Mouse (Mus musculus) liver, adult 2 months (tissue): ENCODE results near the gene Xpr1. TPM values are rescaled to one million over a fixed set of nuclear protein-coding genes. Genes with fewer than 3 reads are reported as not detected.

Experiments used
- DNase-seq: peaks from one replicate; pipeline ENCODE4 v3.0.0-alpha.2; 2011; ENCODE audit warnings: low read depth, low spot score; ENCODE audit errors: extremely low read depth
- H3K27ac ChIP-seq: fragments of 200-500 bp; replicated peaks from 2 replicates; pipeline ENCODE4 v1.5.1; 2012; ENCODE audit warnings: low read depth, mild to moderate bottlenecking, control low read depth, inconsistent platforms, low read length; ENCODE audit not compliant: insufficient read depth
- H3K27me3 ChIP-seq: fragments of 200-500 bp; 2 replicates; pipeline ENCODE4 v1.6.1; 2012; ENCODE audit warnings: mild to moderate bottlenecking, moderate library complexity, low read length, inconsistent platforms; ENCODE audit not compliant: control insufficient read depth, insufficient read depth
- H3K36me3 ChIP-seq: fragments of 200-500 bp; 2 replicates; pipeline ENCODE4 v1.6.1; 2012; ENCODE audit warnings: low read length, inconsistent platforms; ENCODE audit not compliant: control insufficient read depth, insufficient read depth
- H3K4me1 ChIP-seq: fragments of 200-500 bp; 2 replicates; pipeline ENCODE4 v1.6.1; 2011; ENCODE audit warnings: low read length; ENCODE audit not compliant: control insufficient read depth, insufficient read depth
- H3K4me3 ChIP-seq: fragments of 200-500 bp; 2 replicates; pipeline ENCODE4 v1.5.1; 2011; ENCODE audit warnings: low read depth, mild to moderate bottlenecking, control low read depth, low read length, moderate library complexity; ENCODE audit not compliant: insufficient read depth
- H3K79me2 ChIP-seq: fragments of 200-500 bp; 2 replicates; pipeline ENCODE4 v1.6.1; 2012; ENCODE audit warnings: inconsistent platforms, mild to moderate bottlenecking, low read length, moderate library complexity; ENCODE audit not compliant: control insufficient read depth, insufficient read depth
- H3K9ac ChIP-seq: fragments of 200-500 bp; 2 replicates; pipeline ENCODE4 v1.6.1; 2012; ENCODE audit warnings: low read depth, mild to moderate bottlenecking, control low read depth, inconsistent platforms, low read length
- CTCF ChIP-seq: fragments of 200-500 bp; IDR thresholded peaks from 2 replicates; pipeline ENCODE4 v1.5.1; 2011; ENCODE audit warnings: low read depth, low read length, control low read depth
- POLR2A ChIP-seq: fragments of 200-500 bp; IDR thresholded peaks from 2 replicates; pipeline ENCODE4 v1.6.1; 2011; ENCODE audit warnings: low read length, control low read depth; ENCODE audit not compliant: insufficient read depth; ENCODE audit errors: extremely low read depth
- WGBS: fragments of 180-500 bp; shearing (Covaris S2); methylation state at CpG from one replicate; pipeline ENCODE4 v1.1.7; 2018; 5-methylcytosine and 5-hydroxymethylcytosine counted together
- polyA plus RNA-seq: library from polyadenylated mRNA; depleted of rRNA; stranded (reverse); fragments of >200 nt; gene quantifications from 2 replicates; pipeline ENCODE4 v1.2.3, GENCODE M21; 2012
- total RNA-seq: library from RNA; depleted of rRNA; stranded (reverse); fragments of >200 nt; gene quantifications from 2 replicates; pipeline ENCODE4 v1.2.3, GENCODE M21; 2014

The Xpr1 gene
- total and polyA plus RNA-seq, 2 experiments: 5.4 to 17.1 TPM

DNA sequence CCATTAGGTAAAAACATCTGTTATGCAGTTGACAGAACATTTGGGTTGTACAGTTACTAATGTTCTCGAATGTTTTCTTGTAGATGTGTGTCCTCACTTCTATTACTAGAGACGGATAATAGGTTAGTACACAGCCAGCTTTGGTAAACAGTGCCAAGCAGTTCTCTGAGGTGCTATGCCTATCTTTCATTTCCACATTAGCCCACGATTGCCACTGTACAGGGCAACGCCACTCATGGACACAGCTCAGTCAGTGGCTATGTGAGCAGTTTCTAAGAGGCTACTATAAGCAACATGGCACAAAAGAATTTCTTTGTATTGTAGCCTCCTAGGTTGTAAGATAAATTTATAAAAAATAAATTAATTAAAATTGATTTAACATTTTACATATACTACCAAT is 97.7 kb downstream of the Xpr1 start:
- Histone ChIP-seq H3K4me1 (peaks cover 3% of the 10 kb centered on the region; the same call in 1 of the 2 replicates), H3K27ac (no peak overlapping the region), H3K4me3 (no peak overlapping the region), H3K79me2 (no peaks in the 10 kb centered on the region), H3K9ac (no peak overlapping the region), H3K36me3 (peaks cover 3% of the 10 kb centered on the region; the same call in 1 of the 2 replicates), H3K27me3 (no peaks in the 10 kb centered on the region)
- no peak for DNase-seq
- 92% methylated on average over 4 of the region's 4 CpGs for WGBS
- TF ChIP-seq CTCF: no peak
- TF ChIP-seq POLR2A: no peak

DNA sequence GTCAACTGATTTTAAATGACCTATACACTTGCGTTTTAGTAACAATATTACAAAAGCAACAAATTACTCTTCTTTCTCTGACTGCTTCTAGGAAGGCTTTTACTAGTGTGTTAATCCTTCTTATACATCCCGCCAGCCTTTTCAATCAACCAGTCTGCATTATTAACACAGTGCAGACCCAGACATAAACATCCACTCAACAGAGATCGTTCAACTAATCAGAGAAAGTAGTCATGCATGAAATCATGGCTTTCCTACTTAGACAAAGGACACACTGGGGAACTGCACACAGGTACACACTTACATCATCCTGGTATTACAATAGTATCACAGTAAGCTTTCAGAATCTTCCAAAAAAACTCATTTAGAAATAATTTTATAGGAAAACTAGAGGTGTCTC is 105.5 kb downstream of the Xpr1 start:
- H3K27me3 ChIP-seq: no peaks in the 10 kb centered on the region
- H3K79me2 ChIP-seq: no peaks in the 10 kb centered on the region
- H3K4me3 ChIP-seq: no peak overlapping the region
- no peak for DNase-seq
- peaks cover 26% of the 10 kb centered on the region for H3K36me3 ChIP-seq
- no peak overlapping the region for H3K9ac ChIP-seq
- WGBS: 93% methylated on average over 3 of the region's 3 CpGs
- no peaks in the 10 kb centered on the region for H3K4me1 ChIP-seq
- no peak overlapping the region for H3K27ac ChIP-seq
- TF ChIP-seq POLR2A (no peak), CTCF (no peak)

DNA sequence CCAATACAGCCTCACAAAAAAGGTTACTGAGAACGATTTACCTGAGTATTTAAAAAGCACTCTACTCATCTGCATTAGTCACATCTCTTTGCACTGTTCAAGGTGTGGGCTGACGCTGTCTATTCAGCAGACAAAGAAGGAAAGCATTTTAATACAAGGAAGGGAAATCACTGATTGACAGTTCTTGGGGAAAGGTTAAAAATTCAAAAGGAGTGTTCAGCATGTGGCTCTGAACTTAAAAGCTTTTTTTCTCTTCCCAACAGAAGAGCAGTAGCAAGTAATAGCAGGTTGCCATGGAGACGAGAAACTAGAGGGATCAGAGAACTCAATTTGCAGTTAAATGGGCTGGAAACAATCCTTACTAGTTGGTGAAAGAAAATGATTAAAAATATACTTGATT is 110.3 kb downstream of the Xpr1 start:
- no peak for TF ChIP-seq CTCF
- no peak for TF ChIP-seq POLR2A

DNA sequence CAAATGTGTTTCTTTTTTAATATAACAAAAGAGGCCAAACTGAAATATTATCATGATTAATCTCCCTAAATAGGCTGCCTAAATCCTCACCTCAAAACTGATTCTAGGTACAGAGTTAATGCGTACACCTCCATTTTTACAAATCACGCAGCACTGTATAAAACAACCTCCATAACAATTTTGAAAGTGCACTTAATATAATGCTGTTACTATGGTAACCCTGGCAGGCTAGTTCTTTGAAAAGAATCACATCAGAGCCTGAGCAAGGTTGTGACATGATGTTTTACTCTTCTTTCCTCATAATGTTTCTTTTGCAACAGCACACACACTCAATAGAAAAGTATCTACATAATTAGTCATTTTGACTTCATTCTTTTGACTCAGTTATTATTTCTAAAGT is 113.8 kb downstream of the Xpr1 start:
- no peaks in the 10 kb centered on the region for H3K79me2 ChIP-seq
- peaks cover 22% of the 10 kb centered on the region for H3K36me3 ChIP-seq
- DNase-seq: no peak
- H3K27ac ChIP-seq: no peak overlapping the region
- no peaks in the 10 kb centered on the region for H3K4me1 ChIP-seq
- WGBS: 97% methylated on average over 2 of the region's 2 CpGs
- H3K4me3 ChIP-seq: no peak overlapping the region
- TF ChIP-seq CTCF (no peak), POLR2A (no peak)
- no peaks in the 10 kb centered on the region for H3K27me3 ChIP-seq
- no peak overlapping the region for H3K9ac ChIP-seq

More for the DNA sequence above, 110.3 kb downstream of the Xpr1 start:
- DNase-seq: no peak
- 91% methylated on average over 3 of the region's 3 CpGs for WGBS
- Histone ChIP-seq H3K27me3 (no peaks in the 10 kb centered on the region), H3K4me3 (no peak overlapping the region), H3K27ac (no peak overlapping the region), H3K36me3 (peaks cover 26% of the 10 kb centered on the region), H3K9ac (no peak overlapping the region), H3K79me2 (no peaks in the 10 kb centered on the region), H3K4me1 (no peaks in the 10 kb centered on the region)

DNA sequence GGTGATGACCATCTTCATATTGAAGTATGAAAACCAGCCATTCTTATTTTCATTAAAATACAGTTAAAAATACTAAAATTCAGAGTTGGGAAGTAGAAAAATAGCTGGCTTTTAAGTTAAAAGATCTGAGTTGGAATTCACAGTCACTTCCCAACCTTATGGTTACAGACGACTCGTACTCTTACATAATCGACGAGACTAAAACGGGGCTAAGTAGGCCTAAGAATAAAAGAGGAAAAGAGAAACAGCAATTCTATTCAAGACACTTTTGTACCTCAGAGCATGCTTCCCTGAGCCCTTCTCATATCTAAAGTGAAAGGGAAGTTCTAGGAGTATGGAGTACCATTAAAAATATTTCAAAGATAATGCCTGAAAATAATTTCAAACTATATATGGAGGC is 119.6 kb downstream of the Xpr1 start:
- H3K79me2 ChIP-seq: no peaks in the 10 kb centered on the region
- H3K4me3 ChIP-seq: no peak overlapping the region
- no peaks in the 10 kb centered on the region for H3K27me3 ChIP-seq
- TF ChIP-seq POLR2A: no peak
- no peak overlapping the region for H3K27ac ChIP-seq
- no peak overlapping the region for H3K9ac ChIP-seq
- H3K4me1 ChIP-seq: no peaks in the 10 kb centered on the region
- H3K36me3 ChIP-seq: peaks cover 1% of the 10 kb centered on the region; the same call in 1 of the 2 replicates
- WGBS: 82% methylated on average over 5 of the region's 5 CpGs
- no peak for DNase-seq

DNA sequence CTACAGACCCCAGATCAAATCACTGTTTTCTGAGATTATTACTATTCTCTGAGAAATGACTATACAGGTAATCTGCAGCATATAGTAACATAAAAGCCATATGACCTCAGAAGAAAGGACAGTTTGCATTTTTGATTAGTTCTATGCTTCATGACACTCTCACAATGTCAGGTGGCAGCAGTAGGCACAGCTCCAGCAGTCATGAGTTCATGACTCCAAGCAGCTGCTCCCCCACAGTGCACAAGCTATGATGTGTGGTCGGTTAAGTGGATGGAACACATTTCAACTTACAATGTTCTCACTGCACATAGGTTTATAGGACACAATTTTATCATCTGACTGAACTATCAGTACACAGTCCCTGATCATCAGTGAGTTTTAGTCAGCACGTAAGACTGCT is 120.0 kb downstream of the Xpr1 start:
- 94% methylated on average over 2 of the region's 2 CpGs for WGBS
- no peak overlapping the region for H3K4me3 ChIP-seq
- H3K36me3 ChIP-seq: peaks cover 3% of the 10 kb centered on the region
- no peaks in the 10 kb centered on the region for H3K4me1 ChIP-seq
- TF ChIP-seq CTCF (no peak), POLR2A (no peak)
- no peak for DNase-seq
- H3K27ac ChIP-seq: no peak overlapping the region
- H3K9ac ChIP-seq: no peak overlapping the region
- H3K27me3 ChIP-seq: no peaks in the 10 kb centered on the region
- no peaks in the 10 kb centered on the region for H3K79me2 ChIP-seq
